Mouse (Mus musculus) olfactory bulb, adult 2 months (tissue): Measurements from ENCODE around the gene Rrbp1. TPM values are rescaled to one million over a fixed set of nuclear protein-coding genes. Genes with fewer than 3 reads are reported as not detected.

Source experiments
- H3K27ac ChIP-seq: fragments of 200-500 bp; 2 replicates; pipeline ENCODE4 v1.5.1; 2012; ENCODE audit warnings: low read depth, low read length; ENCODE audit not compliant: insufficient read depth
- H3K4me1 ChIP-seq: fragments of 200-500 bp; 2 replicates; pipeline ENCODE4 v1.6.1; 2012; ENCODE audit warnings: low read length; ENCODE audit not compliant: control insufficient read depth, insufficient read depth
- H3K4me3 ChIP-seq: fragments of 200-500 bp; 2 replicates; pipeline ENCODE4 v1.5.1; 2012; ENCODE audit warnings: mild to moderate bottlenecking, low read depth, low read length, moderate library complexity; ENCODE audit not compliant: insufficient read depth
- CTCF ChIP-seq: fragments of 200-500 bp; IDR thresholded peaks from 2 replicates; pipeline ENCODE4 v1.5.1; 2012; ENCODE audit warnings: low read depth, mild to moderate bottlenecking, low read length, moderate library complexity; ENCODE audit not compliant: insufficient read depth
- POLR2A ChIP-seq: fragments of 200-500 bp; IDR thresholded peaks from 2 replicates; pipeline ENCODE4 v1.6.1; 2012; ENCODE audit warnings: mild to moderate bottlenecking, low read depth, low read length, moderate library complexity; ENCODE audit not compliant: insufficient read depth
- WGBS: fragments of 180-500 bp; shearing (Covaris S2); methylation state at CpG from one replicate; pipeline ENCODE4 v1.1.7; 2018; 5-methylcytosine and 5-hydroxymethylcytosine counted together
- polyA plus RNA-seq: library from polyadenylated mRNA; stranded (reverse); fragments of >200 nt; gene quantifications from 2 replicates; pipeline ENCODE4 v1.2.4, GENCODE M21; 2012; ENCODE audit warnings: low replicate concordance; ENCODE audit not compliant: missing spikeins, insufficient read depth, insufficient read length

The Rrbp1 gene
- 180 TPM in 1 of 2 replicates, not detected in the other for polyA plus RNA-seq

GRCm38 (mm10) chr2:144011080-144011551, at the start of gene Rrbp1:
Rrbp1 (minus strand) TSS chr2:144011263.
- 1% methylated on average over 53 of the region's 53 CpGs for WGBS
- Histone ChIP-seq H3K4me3 (peak within 1 kb of the TSS; percentile 85), H3K4me1 (peaks cover 9% of the 10 kb centered on the region), H3K27ac (peak within 1 kb of the TSS; percentile 65; the same call in 1 of the 2 replicates)
- no peak for TF ChIP-seq CTCF
- TF ChIP-seq POLR2A: peak; percentile 53

DNA sequence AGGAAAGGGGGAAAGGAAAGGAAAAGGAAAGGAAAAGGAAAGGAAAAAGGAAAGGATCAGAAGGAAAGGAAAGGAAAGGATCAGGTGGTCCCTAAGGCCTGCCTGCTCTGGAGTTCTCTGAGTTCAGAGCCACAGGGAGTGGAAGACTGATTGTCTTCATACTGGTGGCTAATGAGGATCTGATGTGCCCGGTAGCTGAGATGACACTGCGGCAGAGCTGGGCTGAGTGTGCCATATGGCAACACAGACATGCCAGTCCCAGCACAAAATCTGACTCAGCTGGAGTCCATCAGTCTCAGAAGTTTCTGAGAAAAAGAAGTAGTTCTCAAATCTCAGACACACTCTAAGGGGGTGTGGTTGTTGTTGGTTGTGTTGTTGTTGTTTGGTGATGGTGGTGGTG, 46.7 kb upstream of the Rrbp1 start:
- H3K4me1 ChIP-seq: no peaks in the 10 kb centered on the region
- 82% methylated on average over 2 of the region's 2 CpGs for WGBS
- H3K27ac ChIP-seq: no peak overlapping the region
- TF ChIP-seq CTCF (no peak), POLR2A (no peak)
- no peak overlapping the region for H3K4me3 ChIP-seq

DNA sequence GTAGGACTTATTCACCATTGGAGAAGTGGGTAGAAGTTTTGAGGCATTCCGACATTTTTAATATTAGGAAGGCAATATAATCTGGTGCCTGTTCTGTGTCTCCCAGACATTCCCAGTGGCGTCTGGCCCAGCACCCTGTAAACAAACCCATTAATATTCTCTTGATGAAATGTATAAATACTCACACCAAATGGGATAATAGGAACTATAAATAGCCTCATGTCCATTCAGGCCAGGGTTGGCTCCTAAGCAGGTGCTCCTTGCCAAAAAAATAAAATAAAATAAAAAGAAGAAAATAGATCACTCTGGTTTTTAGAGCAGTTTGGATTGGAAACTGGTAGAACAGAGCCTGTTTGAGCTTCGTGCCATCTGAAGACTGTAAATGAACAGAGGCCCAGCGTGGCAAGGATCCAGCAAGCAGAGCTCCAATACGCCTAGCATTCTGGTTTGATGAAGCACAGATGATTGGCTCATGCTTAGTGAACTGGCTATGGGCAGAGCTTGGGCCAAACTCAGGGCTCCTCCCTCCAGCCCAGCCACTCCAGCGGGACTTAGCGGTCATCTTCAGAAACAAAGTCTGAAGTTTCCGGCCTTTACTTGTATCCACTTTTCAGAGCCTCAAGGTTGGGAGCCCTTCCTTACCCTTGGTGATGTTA, 41.5 kb upstream of the Rrbp1 start:
- no peak overlapping the region for H3K27ac ChIP-seq
- TF ChIP-seq POLR2A (no peak), CTCF (no peak)
- no peak overlapping the region for H3K4me3 ChIP-seq
- no peaks in the 10 kb centered on the region for H3K4me1 ChIP-seq
- 66% methylated on average over 8 of the region's 8 CpGs for WGBS

DNA sequence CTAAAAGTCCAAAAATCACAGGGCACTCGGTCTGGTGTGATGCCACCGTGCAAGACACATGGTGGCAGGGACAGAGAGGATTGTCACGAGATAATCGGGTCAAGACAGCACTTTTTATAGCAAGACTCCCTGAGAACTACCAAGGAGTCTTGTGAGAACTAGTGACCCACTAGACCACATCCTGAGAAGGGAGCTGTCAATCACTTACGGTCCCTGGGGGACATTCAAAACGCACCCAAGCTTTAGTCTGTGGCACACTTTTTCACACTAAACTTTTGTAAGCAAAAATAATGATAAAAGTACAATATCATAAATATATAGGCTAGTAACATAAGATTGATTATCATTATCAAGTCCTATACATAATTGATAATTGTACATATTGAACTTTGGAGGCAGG, 39.8 kb upstream of the Rrbp1 start:
- WGBS: 92% methylated on average over 6 of the region's 6 CpGs
- no peak overlapping the region for H3K27ac ChIP-seq
- TF ChIP-seq POLR2A (no peak), CTCF (no peak)
- no peak overlapping the region for H3K4me3 ChIP-seq
- H3K4me1 ChIP-seq: 0 out of 2 replicates have a peak, but pooled peaks cover 3% of the 10 kb centered on the region

DNA sequence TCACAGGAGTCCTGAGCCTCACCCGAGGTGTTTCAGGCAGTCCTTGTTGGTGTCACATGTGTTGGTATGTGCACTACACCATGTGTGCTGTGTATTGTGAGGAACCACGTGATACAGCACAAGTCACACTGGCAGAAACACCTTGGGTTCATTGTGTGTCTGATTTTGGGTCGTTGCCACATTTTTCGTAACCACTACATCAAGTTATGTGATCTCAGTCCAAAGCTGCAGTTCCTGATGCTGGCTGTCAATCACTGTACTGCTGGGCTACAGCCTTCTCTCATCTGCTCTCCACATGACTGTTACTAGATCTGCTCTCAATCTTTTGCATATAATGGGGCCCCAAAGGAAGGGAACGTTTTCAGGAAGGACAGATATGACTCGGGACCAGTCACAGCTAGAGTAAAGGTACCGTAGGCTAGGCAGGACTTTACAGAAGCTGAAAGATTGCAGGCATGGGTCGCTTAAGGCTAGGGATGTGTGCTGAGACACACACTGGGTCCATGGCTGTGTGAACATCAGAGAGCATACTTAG, 39.1 kb upstream of the Rrbp1 start:
- Histone ChIP-seq H3K4me1 (0 out of 2 replicates have a peak, but pooled peaks cover 3% of the 10 kb centered on the region), H3K4me3 (no peak overlapping the region), H3K27ac (no peak overlapping the region)
- no peak for TF ChIP-seq CTCF
- TF ChIP-seq POLR2A: no peak
- 80% methylated on average over 8 of the region's 8 CpGs for WGBS

GRCm38 (mm10) chr2:144046916-144047315, 35.9 kb upstream of the Rrbp1 start:
- TF ChIP-seq POLR2A (no peak), CTCF (no peak)
- no peak overlapping the region for H3K27ac ChIP-seq

GRCm38 (mm10) chr2:144045756-144046560, 34.9 kb upstream of the Rrbp1 start:
- 73% methylated on average over 5 of the region's 5 CpGs for WGBS
- Histone ChIP-seq H3K4me1 (peaks cover 7% of the 10 kb centered on the region), H3K4me3 (no peak overlapping the region), H3K27ac (no peak overlapping the region)
- TF ChIP-seq CTCF (no peak), POLR2A (no peak)

More at GRCm38 (mm10) chr2:144046916-144047315, 35.9 kb upstream of the Rrbp1 start:
- Histone ChIP-seq H3K4me1 (peaks cover 7% of the 10 kb centered on the region), H3K4me3 (no peak overlapping the region)
- WGBS: 85% methylated on average over 11 of the region's 11 CpGs

DNA sequence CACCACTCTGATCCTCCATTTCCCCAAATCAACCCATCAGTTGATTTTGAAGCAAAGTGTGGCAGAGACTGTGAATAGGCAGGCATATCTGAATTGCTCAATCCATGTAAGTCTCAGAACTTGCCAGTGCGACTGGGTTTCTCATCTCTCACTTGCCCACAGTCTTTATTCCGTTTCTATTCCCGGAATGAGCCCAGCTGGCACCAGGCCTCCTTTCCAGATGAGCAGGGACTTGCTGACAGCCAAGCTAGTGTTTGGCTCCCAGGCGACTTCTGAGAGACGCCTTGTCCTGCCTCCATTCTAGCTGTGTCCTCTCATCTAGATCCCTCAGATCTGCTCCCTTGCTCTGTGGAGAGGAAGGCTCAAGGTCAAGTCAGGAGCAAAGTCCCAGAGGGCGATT, 33.7 kb upstream of the Rrbp1 start:
- WGBS: 42% methylated on average over 6 of the region's 6 CpGs
- no peak overlapping the region for H3K4me3 ChIP-seq
- H3K27ac ChIP-seq: peak overlapping the region; percentile 26; the same call in 1 of the 2 replicates
- peaks cover 7% of the 10 kb centered on the region for H3K4me1 ChIP-seq
- TF ChIP-seq CTCF (no peak), POLR2A (no peak)

DNA sequence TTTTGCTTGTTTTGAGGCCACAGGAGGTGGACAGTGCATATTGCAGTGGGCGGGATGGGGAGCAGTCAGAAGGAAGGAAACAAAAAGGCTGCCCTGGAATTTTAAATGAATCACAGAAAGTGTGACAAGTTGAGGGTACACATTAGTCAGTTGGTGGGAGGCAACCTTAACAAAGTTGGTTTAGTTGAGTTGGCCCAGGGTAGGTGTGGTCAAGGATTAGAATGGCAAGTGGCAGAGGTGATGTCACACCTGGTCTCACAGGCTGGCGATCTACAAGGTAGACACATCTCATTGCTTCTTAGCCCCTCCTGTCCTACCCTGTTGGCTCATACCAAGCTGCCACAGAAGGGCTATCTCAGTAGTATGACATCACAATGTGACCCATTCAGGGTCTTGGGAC, 21.6 kb upstream of the Rrbp1 start, which contains the start of gene Banf2:
Gene Banf2 (plus strand): TSS at position 396 of the 400 bp plus-strand sequence.
- no peak within 1 kb of the TSS for H3K4me3 ChIP-seq
- 88% methylated on average over 2 of the region's 2 CpGs for WGBS
- TF ChIP-seq CTCF: no peak
- TF ChIP-seq POLR2A: no peak
- H3K4me1 ChIP-seq: no peaks in the 10 kb centered on the region
- no peak within 1 kb of the TSS for H3K27ac ChIP-seq
